Mouse (Mus musculus) hindbrain, embryonic 11.5 days (tissue): Measurements from ENCODE around the gene Apbb2. TPM values are rescaled to one million over a fixed set of nuclear protein-coding genes. Genes with fewer than 3 reads are reported as not detected.

Experiments used
- ATAC-seq: fragments of 200-750 bp; cut with Nextera tagmentation; 2 replicates; pipeline ENCODE4 v1.8.0; 2017; ENCODE audit warnings: mild to moderate bottlenecking, moderate TSS enrichment, moderate library complexity; ENCODE audit not compliant: low FRiP score
- DNase-seq: peaks from one replicate; pipeline ENCODE4 v3.0.0-alpha.2; 2015; ENCODE audit warnings: low spot score
- H3K27ac ChIP-seq: fragments of 300-500 bp; sonication (generic); 2 replicates; pipeline ENCODE4 v1.5.1; 2014; ENCODE audit warnings: mild to moderate bottlenecking, low read depth, low read length
- H3K27me3 ChIP-seq: fragments of 300-500 bp; sonication (generic); 2 replicates; pipeline ENCODE4 v1.6.1; 2014; ENCODE audit warnings: mild to moderate bottlenecking, low read length, moderate library complexity, mixed read lengths; ENCODE audit not compliant: control insufficient read depth, insufficient read depth
- H3K36me3 ChIP-seq: fragments of 300-500 bp; sonication (generic); 2 replicates; pipeline ENCODE4 v1.6.1; 2014; ENCODE audit warnings: mild to moderate bottlenecking, low read length, moderate library complexity, mixed read lengths; ENCODE audit not compliant: control insufficient read depth, insufficient read depth
- H3K4me1 ChIP-seq: fragments of 300-500 bp; sonication (generic); replicated peaks from 2 replicates; pipeline ENCODE4 v1.6.1; 2014; ENCODE audit warnings: low read length, mixed read lengths; ENCODE audit not compliant: control insufficient read depth, insufficient read depth
- H3K4me2 ChIP-seq: fragments of 300-500 bp; sonication (generic); replicated peaks from 2 replicates; pipeline ENCODE4 v1.6.1; 2014; ENCODE audit warnings: mild to moderate bottlenecking, low read depth, low read length
- H3K4me3 ChIP-seq: fragments of 300-500 bp; sonication (generic); 2 replicates; pipeline ENCODE4 v1.5.1; 2014; ENCODE audit warnings: low read depth, low read length
- H3K9ac ChIP-seq: fragments of 300-500 bp; sonication (generic); 2 replicates; pipeline ENCODE4 v1.6.1; 2014; ENCODE audit warnings: low read depth, low read length
- H3K9me3 ChIP-seq: fragments of 300-500 bp; sonication (generic); 2 replicates; pipeline ENCODE4 v1.6.1; 2016; ENCODE audit warnings: low read length; ENCODE audit not compliant: control insufficient read depth
- WGBS: fragments of 180-500 bp; shearing (Covaris S2); extraction: QIAGEN DNeasy Blood & Tissue Kit; methylation state at CpG from one replicate; pipeline ENCODE4 v1.1.7; 2014; 5-methylcytosine and 5-hydroxymethylcytosine counted together
- polyA plus RNA-seq: library from polyadenylated mRNA; unstranded; fragments of >200 nt; fragmentation: Nextera tagmentation; extraction: Ambion mirVana; gene quantifications from 2 replicates; pipeline ENCODE4 v1.2.1, GENCODE M21; 2014

Gene Apbb2
- polyA plus RNA-seq, 1 experiment from 2014 or later, result 43.0 TPM

DNA sequence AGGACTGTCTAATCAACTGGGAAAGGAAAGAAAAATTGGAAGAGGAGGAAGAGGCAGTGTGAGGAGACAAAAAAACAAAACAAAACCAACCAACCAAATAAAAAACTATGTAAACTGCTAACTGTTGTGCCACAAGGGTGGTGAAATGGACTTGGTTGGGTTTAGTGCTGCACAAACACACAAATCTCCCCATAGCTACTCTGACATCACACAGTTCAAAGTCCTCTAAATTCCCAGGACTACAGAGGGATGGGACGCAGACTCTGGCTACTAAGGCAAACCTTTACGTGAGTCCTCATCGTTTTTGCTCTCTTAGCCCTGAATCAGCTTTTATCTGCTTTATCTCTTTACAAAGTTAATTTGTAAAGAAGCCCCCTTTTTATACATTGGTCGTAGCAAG, 183.4 kb downstream of the Apbb2 start:
- Histone ChIP-seq H3K36me3 (no peaks in the 10 kb centered on the region), H3K27ac (no peak overlapping the region), H3K4me2 (no peak overlapping the region), H3K4me1 (no peaks in the 10 kb centered on the region), H3K27me3 (no peaks in the 10 kb centered on the region), H3K9me3 (no peaks in the 10 kb centered on the region), H3K9ac (no peak overlapping the region), H3K4me3 (no peak overlapping the region)
- ATAC-seq (no peak), DNase-seq (no peak)
- 96% methylated on average over 4 of the region's 4 CpGs for WGBS

DNA sequence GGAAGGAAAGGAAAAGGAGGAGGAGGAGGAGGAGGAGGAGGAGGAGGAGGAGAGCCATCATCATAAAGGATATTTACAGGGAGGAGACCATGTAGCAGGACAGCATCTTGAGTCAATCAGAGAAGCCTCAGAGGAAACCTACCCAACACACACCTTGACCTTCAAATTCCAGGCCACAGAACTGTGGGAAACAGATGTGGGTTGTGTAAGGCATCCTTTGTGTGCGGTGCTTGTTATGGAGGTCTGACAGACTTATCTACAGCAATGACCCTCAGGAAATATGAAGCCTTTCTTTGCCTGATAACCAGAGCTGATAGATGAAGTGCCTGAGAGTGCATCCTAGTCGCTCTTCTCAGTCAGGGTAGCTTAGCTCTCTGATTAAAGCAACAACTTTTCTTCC, 189.5 kb downstream of the Apbb2 start:
- Histone ChIP-seq H3K36me3 (no peaks in the 10 kb centered on the region), H3K27ac (no peak overlapping the region), H3K4me1 (no peaks in the 10 kb centered on the region), H3K4me2 (no peak overlapping the region), H3K4me3 (no peak overlapping the region), H3K27me3 (no peaks in the 10 kb centered on the region), H3K9ac (no peak overlapping the region), H3K9me3 (no peaks in the 10 kb centered on the region)
- DNase-seq (no peak), ATAC-seq (no peak)
- WGBS, result 72% methylated on average over 2 of the region's 2 CpGs

DNA sequence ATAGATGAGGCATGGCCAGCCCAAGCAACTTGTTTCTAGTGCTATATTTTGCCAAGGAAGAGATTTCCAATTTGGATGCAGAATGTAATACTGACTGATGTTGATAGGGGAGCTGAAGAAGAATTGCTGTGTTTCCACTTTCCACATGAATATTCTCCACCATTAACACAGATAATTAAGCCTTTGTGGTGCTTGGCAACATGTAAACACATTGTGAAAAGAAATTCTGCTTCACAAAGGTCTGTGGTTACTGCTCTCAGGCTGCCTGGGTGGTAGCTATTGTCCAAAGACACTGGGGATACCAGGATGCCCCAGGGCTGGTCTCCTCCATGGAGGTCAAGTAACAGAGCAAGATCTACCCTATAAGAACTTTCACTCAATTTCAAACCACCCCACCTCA, 190.5 kb downstream of the Apbb2 start:
- no peak overlapping the region for H3K4me2 ChIP-seq
- no peaks in the 10 kb centered on the region for H3K9me3 ChIP-seq
- H3K36me3 ChIP-seq, result no peaks in the 10 kb centered on the region
- H3K27me3 ChIP-seq, result no peaks in the 10 kb centered on the region
- H3K4me1 ChIP-seq, result no peaks in the 10 kb centered on the region
- ATAC-seq (no peak), DNase-seq (no peak)
- no peak overlapping the region for H3K27ac ChIP-seq
- H3K9ac ChIP-seq, result no peak overlapping the region
- no peak overlapping the region for H3K4me3 ChIP-seq

DNA sequence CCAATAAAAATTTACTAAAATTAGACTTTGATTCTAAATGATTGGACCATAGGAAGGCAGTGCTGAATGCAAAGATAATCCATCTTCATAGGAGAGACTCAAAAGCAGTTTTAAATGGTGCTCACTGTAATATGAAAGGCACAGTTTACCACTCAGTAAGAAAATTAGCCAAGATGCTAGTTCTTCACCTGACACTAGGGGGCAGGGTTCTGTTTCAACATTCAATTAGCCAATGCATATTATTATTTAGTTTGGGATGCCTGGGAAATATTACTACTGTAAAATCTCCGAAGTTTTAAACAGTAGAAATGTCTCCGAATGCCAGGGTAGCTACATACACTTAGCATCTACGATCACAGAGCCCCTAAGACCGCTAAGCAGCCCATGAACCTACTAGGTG, 194.7 kb downstream of the Apbb2 start:
- 79% methylated on average over 4 of the region's 4 CpGs for WGBS
- H3K27ac ChIP-seq, result no peak overlapping the region
- H3K4me2 ChIP-seq, result no peak overlapping the region
- DNase-seq (peak; percentile 39), ATAC-seq (no peak)
- H3K4me1 ChIP-seq, result no peaks in the 10 kb centered on the region
- H3K36me3 ChIP-seq, result no peaks in the 10 kb centered on the region
- H3K9me3 ChIP-seq, result no peaks in the 10 kb centered on the region
- H3K4me3 ChIP-seq, result no peak overlapping the region
- H3K9ac ChIP-seq, result no peak overlapping the region
- no peaks in the 10 kb centered on the region for H3K27me3 ChIP-seq

DNA sequence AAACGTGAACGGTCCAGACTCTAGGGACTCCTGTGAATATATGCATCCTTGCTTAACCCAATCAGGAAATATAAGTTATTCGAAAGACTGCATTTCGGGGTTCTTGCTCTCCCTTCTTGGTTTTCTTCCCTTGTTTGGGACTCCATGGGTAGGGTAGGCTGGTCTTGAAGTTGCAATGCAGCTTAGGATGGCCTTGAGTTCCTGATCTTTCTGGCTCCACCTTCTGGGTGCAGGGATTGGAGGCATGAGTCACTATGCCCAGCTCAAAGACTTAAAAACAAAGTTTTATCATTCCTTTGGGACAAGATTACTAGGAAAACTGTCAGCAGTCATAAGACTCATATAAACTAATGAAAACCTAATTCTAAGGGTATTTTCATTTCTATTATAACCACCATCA, 195.1 kb downstream of the Apbb2 start:
- H3K36me3 ChIP-seq, result no peaks in the 10 kb centered on the region
- ATAC-seq (no peak), DNase-seq (no peak)
- no peaks in the 10 kb centered on the region for H3K27me3 ChIP-seq
- H3K9me3 ChIP-seq, result no peaks in the 10 kb centered on the region
- no peaks in the 10 kb centered on the region for H3K4me1 ChIP-seq
- H3K4me2 ChIP-seq, result no peak overlapping the region
- no peak overlapping the region for H3K9ac ChIP-seq
- H3K27ac ChIP-seq, result no peak overlapping the region
- H3K4me3 ChIP-seq, result no peak overlapping the region
- 90% methylated on average over 4 of the region's 4 CpGs for WGBS

DNA sequence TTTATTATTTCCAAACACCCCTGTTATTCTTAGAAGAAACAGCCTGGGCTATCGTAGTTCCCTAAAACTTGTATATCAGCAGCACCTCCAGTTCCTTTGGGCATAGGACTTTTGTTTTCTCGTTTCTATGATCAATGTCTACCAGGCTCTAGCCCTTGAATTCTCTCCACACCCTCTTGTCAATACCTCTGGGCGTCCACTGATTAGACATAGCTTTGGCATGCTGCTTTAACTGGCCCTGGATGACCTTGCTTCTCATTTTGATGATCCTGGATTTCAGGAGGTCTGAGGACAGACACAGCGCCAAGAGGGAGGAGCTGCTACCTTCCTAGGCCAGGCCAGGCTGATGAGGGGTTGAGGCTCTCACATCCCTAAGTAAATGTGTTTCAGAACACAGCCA, 196.6 kb downstream of the Apbb2 start:
- Histone ChIP-seq H3K4me1 (no peaks in the 10 kb centered on the region), H3K36me3 (no peaks in the 10 kb centered on the region), H3K4me3 (no peak overlapping the region), H3K27me3 (no peaks in the 10 kb centered on the region), H3K9ac (no peak overlapping the region), H3K9me3 (no peaks in the 10 kb centered on the region), H3K4me2 (no peak overlapping the region), H3K27ac (no peak overlapping the region)
- WGBS, result 85% methylated on average over 4 of the region's 4 CpGs
- ATAC-seq (no peak), DNase-seq (no peak)

DNA sequence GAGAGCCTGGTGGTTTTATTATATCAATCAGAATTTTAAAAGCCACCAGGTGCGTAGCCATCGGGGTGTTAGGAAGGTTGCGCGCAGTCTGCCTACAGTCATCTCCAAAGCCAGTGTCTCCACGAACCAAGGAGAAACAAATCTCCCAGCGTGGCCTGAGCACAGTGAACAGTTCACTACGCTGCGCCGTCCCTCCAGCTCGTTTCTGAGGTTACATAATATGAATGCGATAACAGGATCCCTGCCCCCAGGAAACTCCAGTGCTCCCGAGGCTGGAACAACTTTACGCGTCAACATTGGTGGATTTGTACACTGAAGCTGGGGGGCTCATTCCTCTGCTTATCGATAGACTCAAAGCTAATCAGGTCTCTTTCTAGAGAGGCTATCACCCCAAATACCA, 197.4 kb downstream of the Apbb2 start:
- no peak for DNase-seq
- WGBS, result 90% methylated on average over 15 of the region's 15 CpGs

DNA sequence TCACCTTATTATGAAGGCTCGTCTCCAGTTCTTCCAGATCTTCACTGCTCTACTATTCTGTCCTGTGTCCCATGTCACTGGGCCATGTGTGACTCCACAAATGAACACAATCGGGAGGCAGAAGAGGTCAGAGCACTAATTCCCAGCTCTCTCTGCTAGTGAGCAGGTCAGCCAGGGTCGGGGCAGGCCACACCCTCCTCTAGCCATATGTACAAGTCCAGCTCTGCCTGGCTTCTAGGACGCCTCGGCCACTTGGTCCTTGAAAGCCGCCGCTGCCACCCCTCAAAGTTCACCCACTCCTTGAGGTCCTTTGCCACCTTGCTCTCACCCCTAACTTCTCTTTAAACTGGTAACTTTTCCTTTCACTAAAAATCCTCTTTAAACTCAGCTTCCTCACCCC, 198.6 kb downstream of the Apbb2 start:
- H3K27me3 ChIP-seq, result no peaks in the 10 kb centered on the region
- ATAC-seq (no peak), DNase-seq (no peak)
- H3K9me3 ChIP-seq, result no peaks in the 10 kb centered on the region
- H3K9ac ChIP-seq, result no peak overlapping the region
- WGBS, result 63% methylated on average over 7 of the region's 7 CpGs
- no peak overlapping the region for H3K27ac ChIP-seq
- H3K4me3 ChIP-seq, result no peak overlapping the region
- no peaks in the 10 kb centered on the region for H3K4me1 ChIP-seq
- no peak overlapping the region for H3K4me2 ChIP-seq
- H3K36me3 ChIP-seq, result no peaks in the 10 kb centered on the region

More for the DNA sequence above, 197.4 kb downstream of the Apbb2 start:
- no peak overlapping the region for H3K4me2 ChIP-seq
- H3K9me3 ChIP-seq, result no peaks in the 10 kb centered on the region
- H3K9ac ChIP-seq, result no peak overlapping the region
- no peak for ATAC-seq
- H3K36me3 ChIP-seq, result no peaks in the 10 kb centered on the region
- H3K4me1 ChIP-seq, result no peaks in the 10 kb centered on the region
- H3K4me3 ChIP-seq, result no peak overlapping the region
- H3K27ac ChIP-seq, result no peak overlapping the region
- H3K27me3 ChIP-seq, result no peaks in the 10 kb centered on the region

DNA sequence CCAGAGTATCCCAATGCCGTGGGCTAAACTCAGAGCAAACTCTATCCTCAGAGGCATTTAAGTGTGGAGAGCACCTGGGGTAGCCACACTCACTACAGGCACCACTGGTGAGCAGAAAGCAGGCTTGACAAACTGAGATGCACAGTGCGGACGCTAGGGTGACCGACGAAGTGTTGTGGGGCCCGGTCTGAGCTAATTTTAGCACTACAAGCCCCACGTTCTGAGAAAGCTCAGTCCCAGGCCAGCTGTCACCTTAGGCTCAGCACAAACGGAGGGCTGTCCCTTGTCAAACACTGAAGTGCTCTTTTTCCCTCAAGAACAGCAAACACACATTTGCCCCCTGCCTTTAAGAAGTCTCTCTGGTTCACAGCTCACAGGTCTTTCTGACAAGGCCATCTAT, 201.3 kb downstream of the Apbb2 start:
- Histone ChIP-seq H3K9me3 (no peaks in the 10 kb centered on the region), H3K4me1 (no peaks in the 10 kb centered on the region), H3K27me3 (no peaks in the 10 kb centered on the region), H3K9ac (no peak overlapping the region), H3K4me2 (no peak overlapping the region), H3K27ac (no peak overlapping the region), H3K36me3 (no peaks in the 10 kb centered on the region), H3K4me3 (no peak overlapping the region)
- ATAC-seq (0 out of 2 replicates have a peak, but pooled peaks have one; percentile 25), DNase-seq (no peak)
- WGBS, result 53% methylated on average over 8 of the region's 8 CpGs
